Mouse (Mus musculus) limb, embryonic 11.5 days (tissue): ENCODE results near the gene Nkx2-2. TPM values are rescaled to one million over a fixed set of nuclear protein-coding genes. Genes with fewer than 3 reads are reported as not detected.

Experiments
- ATAC-seq: fragments of 200-750 bp; cut with Nextera tagmentation; 2 replicates; pipeline ENCODE4 v1.8.0; 2017; ENCODE audit warnings: low read depth; ENCODE audit not compliant: insufficient number of reproducible peaks, low FRiP score, low TSS enrichment
- DNase-seq: peaks from one replicate; pipeline ENCODE4 v3.0.0-alpha.2; 2015; ENCODE audit warnings: low spot score
- H3K27ac ChIP-seq: fragments of 300-500 bp; sonication (generic); replicated peaks from 2 replicates; pipeline ENCODE4 v1.5.1; 2014; ENCODE audit warnings: low read depth, mild to moderate bottlenecking, low read length
- H3K27me3 ChIP-seq: fragments of 300-500 bp; sonication (generic); 2 replicates; pipeline ENCODE4 v1.6.1; 2014; ENCODE audit warnings: mild to moderate bottlenecking, low read length, mixed read lengths; ENCODE audit not compliant: control insufficient read depth, insufficient read depth
- H3K36me3 ChIP-seq: fragments of 300-500 bp; sonication (generic); 2 replicates; pipeline ENCODE4 v1.6.1; 2014; ENCODE audit warnings: mild to moderate bottlenecking, low read length, moderate library complexity, mixed read lengths; ENCODE audit not compliant: control insufficient read depth, insufficient read depth
- H3K4me1 ChIP-seq: fragments of 300-500 bp; sonication (generic); 2 replicates; pipeline ENCODE4 v1.6.1; 2014; ENCODE audit warnings: low read length, mixed read lengths; ENCODE audit not compliant: control insufficient read depth, insufficient read depth
- H3K4me2 ChIP-seq: fragments of 300-500 bp; sonication (generic); 2 replicates; pipeline ENCODE4 v1.6.1; 2014; ENCODE audit warnings: low read depth, mild to moderate bottlenecking, moderate library complexity; ENCODE audit not compliant: severe bottlenecking
- H3K4me3 ChIP-seq: fragments of 300-500 bp; sonication (generic); 2 replicates; pipeline ENCODE4 v1.5.1; 2014; ENCODE audit warnings: low read depth, low read length
- H3K9ac ChIP-seq: fragments of 300-500 bp; sonication (generic); 2 replicates; pipeline ENCODE4 v1.6.1; 2014; ENCODE audit warnings: mild to moderate bottlenecking, low read length
- H3K9me3 ChIP-seq: fragments of 300-500 bp; sonication (generic); 2 replicates; pipeline ENCODE4 v1.6.1; 2016; ENCODE audit warnings: low read length; ENCODE audit not compliant: control insufficient read depth
- WGBS: fragments of 180-500 bp; shearing (Covaris S2); extraction: QIAGEN DNeasy Blood & Tissue Kit; methylation state at CpG from one replicate; pipeline ENCODE4 v1.1.7; 2014; 5-methylcytosine and 5-hydroxymethylcytosine counted together
- polyA plus RNA-seq: library from polyadenylated mRNA; unstranded; fragments of >200 nt; fragmentation: Nextera tagmentation; extraction: Ambion mirVana; gene quantifications from 2 replicates; pipeline ENCODE4 v1.2.1, GENCODE M21; 2014

Nkx2-2 gene
- polyA plus RNA-seq, 1 experiment from 2014 or later = 0.07 TPM

DNA sequence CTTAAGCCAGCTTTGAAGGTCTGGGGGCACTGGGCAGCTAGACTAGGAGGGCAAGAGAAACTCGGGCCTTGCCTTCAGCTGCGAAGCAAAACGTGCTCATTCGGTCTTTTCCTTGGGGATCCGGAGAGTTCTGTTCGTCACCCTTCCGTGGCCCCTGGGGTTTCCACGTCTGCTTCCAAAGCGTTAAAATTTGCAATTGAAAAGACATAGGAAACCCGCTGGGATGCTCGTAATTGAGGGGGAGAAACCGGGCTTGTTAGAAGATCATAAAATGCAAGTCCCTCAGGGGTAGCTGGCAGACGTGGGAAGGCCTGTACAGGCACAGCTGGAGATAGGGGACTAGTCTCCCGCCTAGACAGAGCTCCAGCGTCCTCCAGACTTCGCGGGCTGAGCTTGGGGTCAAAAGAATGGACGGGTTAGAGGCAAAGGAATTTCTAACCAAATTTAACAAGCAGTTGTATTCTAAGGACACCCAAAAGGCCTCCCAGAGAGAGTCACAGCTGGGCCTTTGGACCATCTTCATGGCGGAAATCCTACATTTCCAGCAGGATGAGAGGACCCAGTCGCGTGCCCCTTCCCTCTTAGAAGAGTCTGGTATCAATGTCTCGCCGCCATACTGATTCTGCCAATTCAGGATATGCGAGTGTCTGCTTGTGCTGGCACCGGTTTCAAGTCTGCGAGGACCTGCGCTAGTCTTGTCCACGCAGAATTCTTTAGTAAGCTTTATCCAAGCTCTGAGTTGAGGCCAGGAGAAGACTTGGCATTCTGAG lies 4.3 kb downstream of the Nkx2-2 start:
- no peak overlapping the region for H3K4me3 ChIP-seq
- H3K27ac ChIP-seq = no peak overlapping the region
- H3K4me2 ChIP-seq = no peak overlapping the region
- peak; percentile 54 for DNase-seq
- peaks cover 13% of the 10 kb centered on the region for H3K4me1 ChIP-seq
- H3K9me3 ChIP-seq = no peaks in the 10 kb centered on the region
- no peaks in the 10 kb centered on the region for H3K36me3 ChIP-seq
- under 1% methylated on average over 28 of the region's 28 CpGs for whole genome bisulfite sequencing
- H3K9ac ChIP-seq = no peak overlapping the region
- no peak for ATAC-seq
- H3K27me3 ChIP-seq = peaks cover 90% of the 10 kb centered on the region

DNA sequence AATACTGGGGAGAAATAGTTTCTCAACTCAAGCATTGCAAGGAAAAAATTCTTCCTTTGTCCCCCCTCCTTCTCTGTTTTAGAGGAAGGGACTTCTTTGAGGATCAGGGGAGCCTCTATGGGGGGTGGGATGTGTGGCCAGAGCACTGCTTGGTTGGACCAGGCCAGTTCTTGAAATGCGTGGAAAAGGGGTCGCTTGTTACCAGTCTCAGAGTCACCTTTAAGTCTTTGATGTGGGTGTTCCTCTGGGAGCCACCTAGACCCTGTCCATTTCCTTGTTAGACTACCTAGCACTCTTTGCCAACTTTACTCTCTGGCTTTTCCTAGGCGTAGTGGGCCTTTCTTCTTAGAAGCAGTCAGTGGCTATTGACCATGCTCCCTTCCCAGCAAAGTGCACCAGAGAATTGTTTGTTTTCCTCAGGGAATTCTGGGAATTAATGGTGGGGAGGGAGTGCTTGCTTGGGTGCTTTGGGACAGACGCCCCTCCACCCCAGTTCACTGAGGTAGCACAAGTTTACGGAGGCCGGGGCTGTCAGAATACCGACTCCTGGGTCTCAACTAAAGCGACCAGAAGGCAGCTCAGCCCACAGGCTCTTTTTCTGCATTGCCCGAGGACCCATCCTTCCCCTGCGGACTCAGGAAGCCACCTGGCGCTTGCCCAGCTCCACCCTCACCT lies 5.0 kb downstream of the Nkx2-2 start:
- 1% methylated on average over 11 of the region's 11 CpGs for WGBS
- ATAC-seq (no peak), DNase-seq (no peak)
- Histone ChIP-seq H3K9me3 (no peaks in the 10 kb centered on the region), H3K27me3 (peaks cover 90% of the 10 kb centered on the region), H3K4me3 (no peak overlapping the region), H3K9ac (no peak overlapping the region), H3K4me1 (peaks cover 6% of the 10 kb centered on the region), H3K27ac (no peak overlapping the region), H3K36me3 (no peaks in the 10 kb centered on the region), H3K4me2 (no peak overlapping the region)

DNA sequence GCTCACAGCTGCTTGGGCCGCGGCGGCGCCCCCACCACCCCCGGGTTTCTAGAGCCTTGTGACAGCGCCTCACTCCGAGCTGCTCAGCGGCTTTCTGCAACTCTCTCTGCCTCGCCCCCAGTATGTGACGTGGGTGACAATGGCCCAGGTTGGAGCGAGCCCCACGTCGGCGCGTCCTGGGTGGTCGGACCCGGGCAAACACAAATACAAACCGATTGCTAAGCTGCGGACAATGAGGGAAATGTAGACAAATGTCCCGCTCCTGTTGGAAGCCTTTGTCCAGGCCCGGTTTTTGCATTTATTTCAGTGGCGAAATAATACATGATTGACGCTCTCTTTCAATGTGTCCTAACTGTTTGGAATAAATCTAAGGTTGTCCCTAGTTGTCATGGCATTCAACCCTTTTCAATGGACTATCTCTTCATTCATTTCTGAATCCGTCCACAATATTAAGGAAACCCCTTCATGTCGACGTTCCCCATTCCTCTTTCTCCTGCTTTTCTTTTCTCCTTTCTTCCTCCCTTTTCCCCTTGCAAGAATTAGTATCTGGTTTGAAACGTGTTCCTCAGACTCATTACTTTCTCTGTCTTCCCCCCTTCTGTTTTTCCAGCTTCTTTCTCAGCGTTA lies 5.9 kb downstream of the Nkx2-2 start:
- H3K4me1 ChIP-seq = peaks cover 2% of the 10 kb centered on the region; the same call in 1 of the 2 replicates
- DNase-seq (peak; percentile 47), ATAC-seq (no peak)
- H3K4me3 ChIP-seq = no peak overlapping the region
- peaks cover 90% of the 10 kb centered on the region for H3K27me3 ChIP-seq
- no peaks in the 10 kb centered on the region for H3K36me3 ChIP-seq
- no peaks in the 10 kb centered on the region for H3K9me3 ChIP-seq
- no peak overlapping the region for H3K27ac ChIP-seq
- no peak overlapping the region for H3K4me2 ChIP-seq
- 1% methylated on average over 28 of the region's 28 CpGs for WGBS
- no peak overlapping the region for H3K9ac ChIP-seq

DNA sequence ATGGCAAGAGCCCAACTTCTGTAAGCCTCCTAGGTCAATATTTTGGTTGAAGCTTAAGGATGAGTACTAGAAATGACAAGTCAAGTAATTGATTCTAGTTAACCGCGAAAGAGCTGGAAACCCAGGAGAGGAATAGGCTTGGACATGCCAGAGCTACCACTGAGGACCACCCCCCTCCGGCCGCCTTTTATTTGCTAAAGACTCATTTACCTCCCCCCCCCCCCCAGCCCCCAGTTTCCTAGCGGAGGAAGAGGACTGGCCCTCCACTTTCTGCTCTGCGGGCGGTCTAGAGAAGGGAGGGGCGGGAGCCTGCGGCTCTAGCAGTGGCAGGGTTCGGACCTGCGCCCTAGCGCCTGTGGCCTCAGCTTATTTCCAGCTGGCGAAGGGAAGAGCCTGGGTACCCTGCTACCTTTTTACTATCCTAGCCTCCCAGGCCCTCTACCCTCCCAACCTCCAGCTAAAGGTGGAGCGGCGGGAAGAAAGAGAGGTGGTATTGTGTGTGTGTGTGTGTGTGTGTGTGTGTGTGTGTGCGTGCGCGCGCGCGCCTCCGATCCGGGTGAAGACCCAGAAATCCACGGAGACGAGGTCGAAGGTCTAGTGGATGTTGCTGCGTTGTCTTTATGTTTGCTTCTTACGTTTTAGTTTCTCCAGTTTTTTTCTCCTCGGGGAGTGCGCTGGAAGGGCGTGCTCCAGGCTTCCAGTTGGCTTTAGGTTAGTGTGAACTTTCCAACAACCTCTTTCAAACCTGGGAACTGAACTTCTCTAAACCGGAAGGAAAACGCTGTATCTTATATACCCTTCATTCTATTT lies 6.8 kb downstream of the Nkx2-2 start:
- H3K4me1 ChIP-seq = peaks cover 2% of the 10 kb centered on the region; the same call in 1 of the 2 replicates
- WGBS = under 1% methylated on average over 29 of the region's 33 CpGs
- no peak overlapping the region for H3K9ac ChIP-seq
- H3K4me2 ChIP-seq = no peak overlapping the region
- peaks cover 90% of the 10 kb centered on the region for H3K27me3 ChIP-seq
- no peak overlapping the region for H3K4me3 ChIP-seq
- no peak overlapping the region for H3K27ac ChIP-seq
- H3K36me3 ChIP-seq = no peaks in the 10 kb centered on the region
- H3K9me3 ChIP-seq = no peaks in the 10 kb centered on the region
- DNase-seq (peak; percentile 46), ATAC-seq (no peak)

DNA sequence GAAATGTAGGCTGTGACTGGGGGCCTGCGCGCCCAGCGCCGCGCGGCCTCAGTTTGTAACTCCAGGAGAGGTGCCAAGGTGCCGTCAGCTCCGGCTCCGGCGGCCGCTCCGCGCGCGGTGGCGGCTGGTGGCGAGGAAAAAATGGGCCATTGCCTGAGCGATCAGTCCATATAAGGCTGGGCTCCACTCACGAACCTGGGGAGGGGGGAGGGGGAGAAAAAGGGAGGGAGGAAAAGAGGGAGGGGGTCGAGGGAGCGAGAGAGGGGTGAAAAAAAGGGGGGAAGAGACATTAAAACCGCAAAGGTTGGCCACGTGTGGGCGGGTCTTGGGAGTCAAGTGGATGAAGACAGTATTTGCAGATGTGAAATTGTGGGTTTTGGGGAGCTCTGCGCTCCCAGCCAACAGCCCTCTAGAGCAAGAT lies 7.8 kb downstream of the Nkx2-2 start:
- no peaks in the 10 kb centered on the region for H3K36me3 ChIP-seq
- H3K9ac ChIP-seq = no peak overlapping the region
- peaks cover 92% of the 10 kb centered on the region for H3K27me3 ChIP-seq
- H3K27ac ChIP-seq = no peak overlapping the region
- ATAC-seq (no peak), DNase-seq (peak; percentile 35)
- no peaks in the 10 kb centered on the region for H3K9me3 ChIP-seq
- peaks cover 2% of the 10 kb centered on the region; the same call in 1 of the 2 replicates for H3K4me1 ChIP-seq
- no peak overlapping the region for H3K4me3 ChIP-seq
- 0% methylated on average over 23 of the region's 25 CpGs for WGBS
- H3K4me2 ChIP-seq = no peak overlapping the region

DNA sequence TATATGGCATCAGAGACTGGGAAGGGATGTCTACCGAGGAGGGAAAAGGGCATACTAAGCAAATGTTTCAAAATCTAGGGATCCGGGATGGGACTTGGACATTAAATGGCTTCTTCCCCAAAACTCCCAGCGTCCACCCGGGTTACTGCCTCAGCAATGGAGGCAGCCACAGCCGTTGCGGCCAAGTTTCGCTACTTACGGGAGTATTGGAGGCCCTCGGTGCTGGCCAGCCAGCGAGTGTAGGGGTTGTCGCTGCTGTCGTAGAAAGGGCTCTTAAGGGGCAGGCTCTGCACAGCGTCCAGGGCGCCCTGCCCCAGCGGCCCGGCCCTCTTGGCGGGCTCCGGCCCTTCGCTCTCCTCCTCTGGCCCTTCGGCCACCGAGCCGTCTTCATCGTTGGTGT lies 8.5 kb downstream of the Nkx2-2 start:
- under 1% methylated on average over 23 of the region's 23 CpGs for WGBS
- no peak overlapping the region for H3K27ac ChIP-seq

DNA sequence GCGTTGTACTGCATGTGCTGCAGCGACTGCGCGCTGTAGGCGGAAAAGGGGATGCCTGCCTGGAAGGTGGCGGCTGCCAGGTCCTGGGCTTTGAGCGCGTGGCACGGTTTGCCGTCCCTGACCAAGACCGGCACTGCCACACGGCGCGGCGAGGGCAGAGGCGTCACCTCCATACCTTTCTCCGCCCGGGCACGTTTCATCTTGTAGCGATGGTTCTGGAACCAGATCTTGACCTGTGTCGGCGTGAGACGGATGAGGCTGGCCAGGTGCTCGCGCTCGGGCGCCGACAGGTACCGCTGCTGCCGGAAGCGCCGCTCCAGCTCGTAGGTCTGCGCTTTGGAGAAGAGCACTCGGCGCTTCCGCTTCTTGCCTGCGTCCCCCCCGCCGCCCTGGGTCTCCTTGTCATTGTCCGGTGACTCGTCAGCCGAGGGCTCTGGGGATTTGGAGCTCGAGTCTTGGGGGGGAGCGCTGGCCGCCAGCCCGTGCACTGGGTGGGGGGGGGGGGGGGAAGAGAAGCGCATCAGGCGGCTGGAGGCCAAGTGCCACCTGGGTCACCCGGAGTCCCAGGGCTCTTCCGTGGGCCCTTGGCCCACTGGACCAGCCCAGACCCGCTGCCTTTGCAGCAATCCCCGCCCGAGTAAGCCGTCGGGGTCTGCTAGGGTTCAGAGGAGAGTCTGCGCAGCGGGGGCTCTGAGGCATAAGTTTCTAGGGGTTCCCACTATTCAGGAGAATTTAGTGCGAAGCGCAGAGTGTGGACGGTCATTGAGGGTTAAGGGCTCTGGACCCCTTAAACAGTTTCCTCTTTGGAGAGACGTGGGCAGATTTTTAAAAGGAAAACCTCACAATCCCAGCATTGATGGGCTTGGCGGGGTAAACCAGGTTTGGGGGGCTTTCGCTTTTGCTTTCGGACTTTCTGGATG lies 9.7 kb downstream of the Nkx2-2 start:
- peaks cover 94% of the 10 kb centered on the region for H3K27me3 ChIP-seq
- H3K27ac ChIP-seq = no peak overlapping the region
- H3K4me1 ChIP-seq = peaks cover 2% of the 10 kb centered on the region; the same call in 1 of the 2 replicates
- DNase-seq (peak; percentile 60), ATAC-seq (no peak)
- no peak overlapping the region for H3K4me2 ChIP-seq
- no peak overlapping the region for H3K9ac ChIP-seq
- H3K4me3 ChIP-seq = no peak overlapping the region; the same call in 1 of the 2 replicates
- no peaks in the 10 kb centered on the region for H3K36me3 ChIP-seq
- under 1% methylated on average over 60 of the region's 65 CpGs for WGBS
- no peaks in the 10 kb centered on the region for H3K9me3 ChIP-seq

More for the DNA sequence above, 8.5 kb downstream of the Nkx2-2 start:
- DNase-seq = peak; percentile 69
- Histone ChIP-seq H3K9ac (no peak overlapping the region), H3K9me3 (no peaks in the 10 kb centered on the region), H3K4me3 (no peak overlapping the region), H3K4me2 (no peak overlapping the region), H3K36me3 (no peaks in the 10 kb centered on the region), H3K4me1 (peaks cover 2% of the 10 kb centered on the region; the same call in 1 of the 2 replicates), H3K27me3 (peaks cover 92% of the 10 kb centered on the region)
- no peak for ATAC-seq
